Mouse (Mus musculus) left cerebral cortex, postnatal 25 days (tissue): Measurements from ENCODE around the gene Psmd2. TPM values are rescaled to one million over a fixed set of nuclear protein-coding genes. Genes with fewer than 3 reads are reported as not detected.
"Not testable (repeated sequence)": the region's sequence is repeated elsewhere in the genome, so short reads cannot be mapped to it uniquely, and the experiment has no call there.

Experiments
- DNase-seq, 2 experiments: peaks; one replicate each; pipeline ENCODE4 v3.0.0; 2022; ENCODE audit warnings: low spot score in 2 of 2, mixed read lengths in 1 of 2
- intact Hi-C: fragments of 180-260 bp; cut with DNase I; formaldehyde crosslinking; loops from one replicate; pipeline ENCODE4 v1.15.1; 2025
- total RNA-seq, 2 experiments: library from RNA; stranded (reverse); gene quantifications; 2 replicates each; pipeline ENCODE4 v1.2.3; 2021

The Psmd2 gene
- total RNA-seq, 2 experiments from 2014 or later, result 230 to 231 TPM

DNA sequence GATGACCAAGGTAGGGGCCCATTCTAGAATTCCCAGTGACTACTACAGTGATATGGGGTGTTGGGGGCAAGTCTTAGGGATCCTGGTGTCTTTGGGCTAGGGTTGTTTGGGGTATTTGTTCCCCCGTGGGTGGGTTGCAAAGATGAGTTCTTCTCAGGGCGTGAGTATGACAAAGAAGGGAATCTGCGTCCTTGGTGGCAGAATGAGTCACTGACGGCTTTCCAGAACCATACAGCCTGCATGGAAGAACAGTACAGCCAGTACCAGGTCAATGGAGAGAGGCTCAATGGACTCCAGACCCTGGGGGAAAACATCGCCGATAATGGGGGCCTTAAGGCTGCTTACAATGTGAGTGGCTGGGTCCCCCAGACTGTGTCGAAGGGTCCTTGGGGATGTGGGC is 7.5 kb upstream of the Psmd2 start:
- no peak for DNase-seq

GRCm38 (mm10) chr16:20651947-20652310 is 477 bp downstream of the Psmd2 start:
- no peak for DNase-seq

More for the DNA sequence above, 7.5 kb upstream of the Psmd2 start:
- intact Hi-C loops, result loop anchor here (5.0 kb wide), 2 partner anchors 77 to 127 kb away; partner anchors contain the start of gene Dvl3

GRCm38 (mm10) chr16:20653315-20653714 is 1.9 kb downstream of the Psmd2 start:
- DNase-seq, result no peak
- intact Hi-C loops, result loop anchor here (5.0 kb wide), 1 partner anchor 116 kb away; the partner anchor contains the start of gene Ap2m1

More at GRCm38 (mm10) chr16:20651947-20652310, 477 bp downstream of the Psmd2 start:
- intact Hi-C loops, result loop anchor here (1.0 to 5.0 kb wide), 3 partner anchors 41 to 154 kb away; partner anchors contain the start of genes Alg3, Ap2m1, Eef1akmt4 and Eif2b5

DNA sequence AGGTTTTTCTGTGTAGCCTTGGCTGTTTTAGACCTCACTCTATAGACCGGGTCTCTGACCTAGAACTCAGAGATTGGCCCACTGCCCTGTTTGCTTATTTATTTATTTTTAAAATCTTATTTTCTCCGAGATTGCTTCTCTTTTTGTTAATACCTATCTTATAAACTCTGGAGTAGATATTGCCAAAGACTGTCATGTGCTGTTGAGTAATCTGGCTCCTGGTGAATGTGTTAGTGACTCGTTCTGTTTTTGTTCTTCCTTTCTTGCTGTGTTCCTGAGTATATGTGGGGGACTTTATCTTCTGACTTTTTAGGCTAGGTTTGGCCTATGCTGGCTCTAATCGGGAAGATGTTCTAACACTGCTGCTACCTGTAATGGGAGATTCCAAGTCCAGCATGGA is 6.2 kb downstream of the Psmd2 start:
- no peak for DNase-seq
- intact Hi-C loops, result no loop called here

GRCm38 (mm10) chr16:20668013-20668412 is 16.6 kb downstream of the Psmd2 start, which contains the start of gene Eif4g1:
TSS of gene Eif4g1 (plus strand) at chr16:20668313.
- intact Hi-C loops, DNase-seq: not testable (repeated sequence)

DNA sequence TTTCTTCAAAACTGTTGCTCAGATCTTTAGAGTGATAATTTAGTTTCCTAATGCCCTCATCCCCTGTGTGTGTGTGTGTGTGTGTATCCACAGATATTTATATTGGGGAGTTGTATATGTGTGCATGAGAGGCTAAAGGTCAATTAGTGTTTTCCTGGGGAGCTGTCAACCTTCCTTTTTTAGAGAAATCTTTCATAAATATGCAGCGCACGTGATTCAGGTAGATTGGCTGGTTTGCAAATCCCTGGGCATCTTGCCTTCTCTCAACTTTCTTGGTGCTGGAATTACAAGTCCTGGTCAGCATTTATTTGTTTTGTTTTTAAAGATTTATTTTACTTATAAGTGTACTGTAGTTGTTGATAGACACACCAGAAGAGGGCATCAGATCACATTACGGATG is 18.8 kb downstream of the Psmd2 start:
- intact Hi-C loops, result no loop called here
- DNase-seq, result no peak

GRCm38 (mm10) chr16:20671886-20672285 is 20.4 kb downstream of the Psmd2 start:
- intact Hi-C loops, result loop anchor here (2.0 kb wide), 1 partner anchor 23 kb away; no protein-coding TSS in a partner anchor

DNA sequence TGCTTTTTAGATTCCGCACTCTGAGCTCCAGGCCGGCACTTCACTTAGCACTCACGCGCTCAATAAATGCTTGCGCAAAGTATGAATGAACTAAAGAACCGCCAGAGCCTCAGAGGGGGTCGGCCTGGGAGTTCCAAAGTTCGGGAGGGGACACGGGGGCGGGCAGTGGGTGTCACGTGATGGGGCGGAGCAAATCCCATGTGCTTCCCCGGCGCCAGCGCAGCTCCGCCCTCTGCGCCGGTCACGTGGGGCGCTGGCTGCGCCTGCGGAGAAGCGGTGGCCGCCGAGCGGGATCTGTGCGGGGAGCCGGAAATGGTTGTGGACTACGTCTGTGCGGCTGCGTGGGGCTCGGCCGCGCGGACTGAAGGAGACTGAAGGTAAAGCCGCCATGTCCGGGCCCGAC is 21.0 kb downstream of the Psmd2 start:
- intact Hi-C loops, result loop anchor here (2.0 kb wide), 1 partner anchor 22 kb away; no protein-coding TSS in a partner anchor
- peak; percentile 96 to 98 for DNase-seq

More at GRCm38 (mm10) chr16:20671886-20672285, 20.4 kb downstream of the Psmd2 start:
- DNase-seq, result no peak

DNA sequence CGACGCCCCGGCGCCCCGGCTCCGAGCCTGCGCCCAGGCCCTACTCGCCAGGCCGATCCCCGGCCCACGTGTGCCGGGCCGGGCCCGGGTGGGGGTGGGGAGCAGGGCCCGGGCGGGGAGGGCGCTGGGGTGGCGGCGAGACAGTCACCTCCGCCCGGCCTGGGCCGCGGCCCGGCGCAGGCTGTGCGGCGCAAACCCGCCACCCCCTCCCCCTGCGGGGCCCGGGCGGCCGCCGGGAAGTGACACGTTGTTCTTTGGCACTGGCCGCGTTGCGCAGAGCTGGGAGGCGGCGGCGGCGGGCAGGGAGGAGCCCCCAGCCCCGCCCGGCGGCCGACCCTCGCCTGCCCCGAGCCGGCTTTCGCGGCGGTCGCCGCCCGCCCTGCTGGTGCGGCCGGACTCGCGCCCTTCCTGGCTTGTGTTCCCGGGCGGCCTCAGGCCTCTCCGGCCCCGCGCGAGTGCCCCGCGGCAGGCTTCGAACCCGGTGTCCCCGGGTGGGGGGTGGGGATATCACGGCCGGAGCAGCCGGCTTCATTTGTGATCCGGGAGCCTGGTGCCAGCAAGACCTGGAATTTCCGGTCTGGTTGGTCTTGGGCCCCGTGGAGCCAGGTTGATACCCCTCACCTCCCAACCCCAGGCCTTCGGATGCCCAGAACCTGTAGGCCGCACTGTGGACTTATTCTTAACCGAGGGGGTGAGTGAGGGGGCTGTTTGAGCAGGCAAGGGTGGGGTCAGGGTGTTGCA is 21.7 kb downstream of the Psmd2 start:
- peak in 1 of 2 experiments; percentile 25 for DNase-seq
- intact Hi-C loops, result loop anchor here (2.0 kb wide), 1 partner anchor 22 kb away; no protein-coding TSS in a partner anchor

DNA sequence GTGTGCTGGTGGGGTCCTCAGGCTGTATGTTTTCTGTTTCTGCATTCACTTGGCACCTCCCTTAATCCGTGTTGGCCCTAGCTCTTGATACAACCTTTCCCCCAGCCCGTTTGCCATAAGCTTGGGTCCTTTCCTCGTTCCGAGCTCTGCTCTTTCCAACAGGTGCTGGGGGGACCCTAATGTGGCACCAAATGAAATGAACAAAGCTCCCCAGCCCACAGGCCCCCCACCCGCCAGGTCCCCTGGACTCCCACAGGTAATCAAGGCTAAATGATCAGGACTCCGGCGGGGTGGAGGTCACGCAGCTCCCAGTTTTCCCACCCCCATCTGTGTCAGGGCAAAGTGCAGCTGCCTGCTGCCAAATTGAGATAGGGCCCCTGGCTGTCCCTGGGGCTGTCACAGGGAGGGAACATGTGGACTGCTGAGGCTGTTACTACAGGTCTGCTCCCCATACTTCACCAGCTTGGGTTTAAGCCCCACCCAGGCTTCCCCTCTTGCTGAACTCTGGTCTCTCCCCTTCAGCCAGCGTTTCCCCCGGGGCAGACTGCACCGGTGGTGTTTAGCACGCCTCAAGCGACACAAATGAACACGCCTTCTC is 22.4 kb downstream of the Psmd2 start:
- no peak for DNase-seq
- intact Hi-C loops, result loop anchor here (2.0 kb wide), 1 partner anchor 21 kb away; no protein-coding TSS in a partner anchor

DNA sequence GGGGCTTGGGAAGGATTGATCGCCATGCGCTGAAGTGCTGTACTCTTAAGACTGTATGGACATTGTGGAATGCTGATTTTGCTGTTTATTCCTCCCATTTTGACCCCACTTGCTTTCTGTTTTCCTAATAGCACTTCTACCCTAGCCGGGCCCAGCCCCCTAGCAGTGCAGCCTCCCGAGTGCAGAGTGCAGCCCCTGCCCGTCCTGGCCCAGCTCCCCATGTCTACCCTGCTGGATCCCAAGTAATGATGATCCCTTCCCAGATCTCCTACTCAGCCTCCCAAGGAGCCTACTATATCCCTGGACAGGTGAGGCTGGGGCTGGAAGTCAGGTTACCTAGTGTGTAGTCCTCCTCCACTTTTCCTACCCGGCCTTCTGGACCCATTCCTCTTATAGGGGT is 23.8 kb downstream of the Psmd2 start:
- intact Hi-C loops, result no loop called here

GRCm38 (mm10) chr16:20676702-20677101 is 25.2 kb downstream of the Psmd2 start:
- DNase-seq, result no peak
- intact Hi-C loops, result no loop called here

More for the DNA sequence above, 23.8 kb downstream of the Psmd2 start:
- DNase-seq, result no peak

GRCm38 (mm10) chr16:20677380-20677779 is 25.9 kb downstream of the Psmd2 start:
- intact Hi-C loops, result no loop called here
- DNase-seq, result no peak

DNA sequence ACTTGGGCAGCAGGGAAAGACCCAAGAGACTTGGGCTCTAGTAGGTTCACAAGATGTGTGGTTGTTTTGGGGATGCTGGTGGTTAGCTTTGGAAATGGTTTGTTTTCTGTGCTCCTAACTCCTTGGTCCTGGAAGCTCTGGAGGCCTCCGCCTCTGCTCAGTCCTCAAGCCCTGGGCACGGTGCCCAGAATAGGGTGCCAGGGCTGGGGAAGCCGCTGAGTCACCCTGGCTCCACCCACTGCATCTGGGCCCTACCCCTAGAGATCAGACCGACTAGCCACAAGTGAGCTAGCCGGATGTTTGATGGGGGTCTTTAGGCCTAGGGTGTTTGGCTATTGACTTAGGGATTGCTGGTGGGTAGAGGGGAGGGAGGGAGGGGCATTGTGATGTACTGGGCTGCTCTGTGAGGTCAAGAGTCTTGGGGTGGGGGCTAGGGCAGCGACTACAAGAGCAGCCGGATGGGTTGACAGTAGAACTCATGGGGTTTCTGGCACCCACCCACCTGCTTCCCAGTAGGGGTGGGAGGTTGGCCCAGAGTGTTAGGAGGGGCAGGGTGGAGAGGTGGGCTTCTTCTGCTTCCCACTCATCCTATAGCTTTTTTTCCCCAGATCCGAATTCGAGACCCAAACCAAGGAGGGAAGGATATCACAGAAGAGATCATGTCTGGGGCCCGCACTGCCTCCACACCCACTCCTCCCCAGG is 26.7 kb downstream of the Psmd2 start:
- DNase-seq, result peak; percentile 64 to 84
- intact Hi-C loops, result loop anchor here (2.0 kb wide), 1 partner anchor 15 kb away; the partner anchor contains the start of gene Fam131a

- intact Hi-C loops, result no loop called here
- no peak for DNase-seq
Measured at GRCm38 (mm10) chr16:20690774-20691173, 39.3 kb downstream of the Psmd2 start.

GRCm38 (mm10) chr16:20691617-20692016 is 40.2 kb downstream of the Psmd2 start:
- intact Hi-C loops, result loop anchor here (2.0 kb wide), 1 partner anchor 13 kb away; no protein-coding TSS in a partner anchor
- DNase-seq, result no peak

- intact Hi-C loops, result loop anchor here (2.0 kb wide), 1 partner anchor 14 kb away; no protein-coding TSS in a partner anchor
- DNase-seq, result no peak
Measured at GRCm38 (mm10) chr16:20692241-20692965, 41.0 kb downstream of the Psmd2 start.

- DNase-seq, result peak; percentile 95 to 98
- intact Hi-C loops, result loop anchor here (2.0 kb wide), 1 partner anchor 14 kb away; no protein-coding TSS in a partner anchor
Measured at GRCm38 (mm10) chr16:20693111-20693701, 41.8 kb downstream of the Psmd2 start, which contains the start of gene Fam131a. TSS of gene Fam131a (plus strand) at chr16:20693241.
